Mouse (Mus musculus): Measurements from ENCODE around the gene Ugt1a9.

Gene Ugt1a9

GRCm38 (mm10) chr1:88235894-88236415 lies 165.4 kb downstream of the Ugt1a9 start:
- no peak for DNase-seq (ENCODE audit: low spot score)

GRCm38 (mm10) chr1:88237311-88237710 lies 166.7 kb downstream of the Ugt1a9 start:
- DNase-seq (ENCODE audit: low spot score): no peak

GRCm38 (mm10) chr1:88238771-88239170 lies 168.2 kb downstream of the Ugt1a9 start:
- DNase-seq (ENCODE audit: low spot score): no peak

GRCm38 (mm10) chr1:88240072-88240471 lies 169.5 kb downstream of the Ugt1a9 start:
- DNase-seq (ENCODE audit: low spot score): no peak

- DNase-seq (ENCODE audit: low spot score): no peak
Observed at GRCm38 (mm10) chr1:88240579-88240978, 170.0 kb downstream of the Ugt1a9 start.

- DNase-seq (ENCODE audit: low spot score): no peak
Observed at GRCm38 (mm10) chr1:88243861-88244260, 173.3 kb downstream of the Ugt1a9 start.

- no peak for DNase-seq (ENCODE audit: low spot score)
Observed at GRCm38 (mm10) chr1:88245881-88246280, 175.3 kb downstream of the Ugt1a9 start.

- no peak for DNase-seq (ENCODE audit: low spot score)
Observed at GRCm38 (mm10) chr1:88246386-88246785, 175.8 kb downstream of the Ugt1a9 start.

- no peak for DNase-seq (ENCODE audit: low spot score)
Observed at GRCm38 (mm10) chr1:88247660-88248059, 177.1 kb downstream of the Ugt1a9 start.

- DNase-seq (ENCODE audit: low spot score): no peak
Observed at GRCm38 (mm10) chr1:88248658-88249057, 178.1 kb downstream of the Ugt1a9 start.

GRCm38 (mm10) chr1:88249596-88249995 lies 179.0 kb downstream of the Ugt1a9 start:
- no peak for DNase-seq (ENCODE audit: low spot score)

GRCm38 (mm10) chr1:88250023-88250422 lies 179.4 kb downstream of the Ugt1a9 start:
- DNase-seq (ENCODE audit: low spot score): no peak

- DNase-seq (ENCODE audit: low spot score): no peak
Observed at GRCm38 (mm10) chr1:88253106-88253505, 182.5 kb downstream of the Ugt1a9 start.

GRCm38 (mm10) chr1:88253540-88253939 lies 182.9 kb downstream of the Ugt1a9 start:
- DNase-seq (ENCODE audit: low spot score): no peak

GRCm38 (mm10) chr1:88254793-88255465 lies 184.3 kb downstream of the Ugt1a9 start:
- DNase-seq (ENCODE audit: low spot score): no peak

GRCm38 (mm10) chr1:88255466-88255857 lies 184.9 kb downstream of the Ugt1a9 start:
- DNase-seq (ENCODE audit: low spot score): no peak

- no peak for DNase-seq (ENCODE audit: low spot score)
Observed at GRCm38 (mm10) chr1:88255989-88256754, 185.6 kb downstream of the Ugt1a9 start.

GRCm38 (mm10) chr1:88256886-88257663 lies 186.5 kb downstream of the Ugt1a9 start:
- no peak for DNase-seq (ENCODE audit: low spot score)

- DNase-seq (ENCODE audit: low spot score): no peak
Observed at GRCm38 (mm10) chr1:88257681-88258080, 187.1 kb downstream of the Ugt1a9 start.

GRCm38 (mm10) chr1:88258361-88258760 lies 187.8 kb downstream of the Ugt1a9 start:
- DNase-seq (ENCODE audit: low spot score): no peak

- no peak for DNase-seq (ENCODE audit: low spot score)
Observed at GRCm38 (mm10) chr1:88258881-88259642, 188.5 kb downstream of the Ugt1a9 start.

- DNase-seq (ENCODE audit: low spot score): no peak
Observed at GRCm38 (mm10) chr1:88259643-88260024, 189.0 kb downstream of the Ugt1a9 start.
